Mouse (Mus musculus) naive thymus-derived CD4-positive, alpha-beta T cell, adult 5 months (primary cell): ENCODE results near the gene Cwc15. TPM values are rescaled to one million over a fixed set of nuclear protein-coding genes. Genes with fewer than 3 reads are reported as not detected.

ENCODE experiments used
- polyA plus RNA-seq: library from polyadenylated mRNA; unstranded; fragments of 100-300 nt; shearing (Covaris generic); gene quantifications from one replicate; pipeline ENCODE4 v1.2.1, GENCODE M21; 2017

Cwc15 gene
- polyA plus RNA-seq = 192 TPM

DNA sequence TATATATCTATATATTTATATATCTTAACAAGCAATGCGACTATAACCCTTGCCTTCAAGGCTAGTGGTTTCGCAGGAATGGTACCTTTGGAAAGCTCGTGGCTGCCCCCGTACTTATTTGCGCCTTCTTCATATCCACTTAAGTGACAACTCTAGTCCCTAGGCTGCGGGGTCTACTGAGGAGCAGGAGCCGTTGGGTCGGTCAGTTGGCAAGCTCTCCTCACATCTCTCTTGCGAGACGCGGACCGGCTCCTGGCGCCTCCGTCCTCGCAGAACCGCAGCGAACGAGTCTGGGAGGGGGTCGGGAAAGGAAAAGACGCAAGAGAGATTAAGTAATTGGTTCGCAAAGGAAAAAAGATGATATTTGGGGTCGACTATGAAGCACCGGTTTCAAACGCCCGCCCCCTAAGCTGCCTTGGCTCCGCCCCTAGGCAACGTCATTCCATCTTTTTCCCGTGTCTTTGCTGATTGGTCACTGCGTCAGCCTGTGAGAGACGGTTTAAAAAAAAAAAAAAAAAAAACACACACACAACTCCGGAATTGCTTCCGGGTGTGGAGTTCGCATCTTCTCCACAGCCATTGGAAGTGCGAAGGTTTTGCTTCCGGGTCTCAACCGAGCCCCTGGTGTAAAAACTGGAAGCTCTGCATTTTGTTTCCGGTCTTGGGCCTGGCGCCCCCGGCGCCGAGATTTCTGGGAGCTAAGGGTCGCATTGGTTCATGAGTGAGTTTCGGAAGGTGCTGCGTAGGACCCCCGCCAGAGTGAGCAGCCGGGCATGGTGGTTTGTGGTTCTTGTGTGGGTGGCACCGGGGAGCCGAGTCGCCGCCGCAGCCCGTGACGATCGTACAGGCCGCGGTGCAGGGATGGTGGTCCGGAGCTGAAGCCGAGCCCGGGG, at the start of gene Cwc15, which contains the start of gene Kdm4d:
Cwc15 (plus strand) TSS at position 595 of the 893 bp plus-strand sequence.
Kdm4d (minus strand) TSS at position 460 of the 893 bp plus-strand sequence.

Other genes starting within 250 kb of the Cwc15 start
- gene Sesn3, start 225.6 kb upstream of the Cwc15 start, polyA plus RNA-seq = 66.7 TPM
- 2.3 TPM for gene Endod1, start 119.1 kb upstream of the Cwc15 start, polyA plus RNA-seq
- not detected for gene Kdm4d, start 135 bp upstream of the Cwc15 start, polyA plus RNA-seq
- not detected for gene Amotl1, start 144.4 kb downstream of the Cwc15 start, polyA plus RNA-seq
- not detected for gene Piwil4, start 240.1 kb downstream of the Cwc15 start, polyA plus RNA-seq